Mouse (Mus musculus) heart, embryonic 10.5 days (tissue): Measurements from ENCODE around the gene Ncaph2. TPM values are rescaled to one million over a fixed set of nuclear protein-coding genes. Genes with fewer than 3 reads are reported as not detected.
A peak's percentile ranks its signal among the peaks of the same experiment; 100 is the strongest.

Experiments
- DNase-seq: peaks from one replicate; pipeline ENCODE4 v3.0.0-alpha.2; 2017; ENCODE audit warnings: low spot score
- H3K27ac ChIP-seq: fragments of 300-500 bp; sonication (generic); 2 replicates; pipeline ENCODE4 v1.5.1; 2016; ENCODE audit warnings: mild to moderate bottlenecking
- H3K27me3 ChIP-seq: fragments of 300-500 bp; sonication (generic); 2 replicates; pipeline ENCODE4 v1.6.1; 2016; ENCODE audit warnings: mild to moderate bottlenecking; ENCODE audit not compliant: poor library complexity, insufficient read depth, severe bottlenecking
- H3K36me3 ChIP-seq: fragments of 300-500 bp; sonication (generic); 2 replicates; pipeline ENCODE4 v1.6.1; 2016; ENCODE audit warnings: mild to moderate bottlenecking, moderate library complexity
- H3K4me1 ChIP-seq: fragments of 300-500 bp; sonication (generic); 2 replicates; pipeline ENCODE4 v1.6.1; 2016; ENCODE audit warnings: mild to moderate bottlenecking
- H3K4me3 ChIP-seq: fragments of 300-500 bp; sonication (generic); 2 replicates; pipeline ENCODE4 v1.5.1; 2016; ENCODE audit warnings: mild to moderate bottlenecking, moderate library complexity
- H3K9me3 ChIP-seq: fragments of 300-500 bp; sonication (generic); 2 replicates; pipeline ENCODE4 v1.6.1; 2016; ENCODE audit warnings: mild to moderate bottlenecking, moderate library complexity
- WGBS: fragments of 180-500 bp; shearing (Covaris S2); methylation state at CpG from one replicate; pipeline ENCODE4 v1.1.7; 2016; 5-methylcytosine and 5-hydroxymethylcytosine counted together
- polyA plus RNA-seq: library from polyadenylated mRNA; unstranded; fragments of >200 nt; fragmentation: Nextera tagmentation; extraction: Ambion mirVana; gene quantifications from 2 replicates; pipeline ENCODE4 v1.2.1, GENCODE M21; 2016

The Ncaph2 gene
- polyA plus RNA-seq, 1 experiment from 2014 or later, result 150 TPM

GRCm38 (mm10) chr15:89322670-89323522 lies 32.6 kb upstream of the Ncaph2 start, which contains the start of gene Adm2:
Gene Adm2, plus strand, starts transcription at chr15:89322720.
- peak within 1 kb of the TSS; percentile 70 for H3K27ac ChIP-seq
- peak within 1 kb of the TSS; percentile 57 for H3K4me3 ChIP-seq
- peaks cover 11% of the 10 kb centered on the region for H3K4me1 ChIP-seq
- no peak for DNase-seq
- peaks cover 29% of the 10 kb centered on the region; the same call in 1 of the 2 replicates for H3K27me3 ChIP-seq
- WGBS, result 5% methylated on average over 26 of the region's 26 CpGs
- H3K9me3 ChIP-seq, result no peaks in the 10 kb centered on the region
- no peaks in the 10 kb centered on the region for H3K36me3 ChIP-seq

DNA sequence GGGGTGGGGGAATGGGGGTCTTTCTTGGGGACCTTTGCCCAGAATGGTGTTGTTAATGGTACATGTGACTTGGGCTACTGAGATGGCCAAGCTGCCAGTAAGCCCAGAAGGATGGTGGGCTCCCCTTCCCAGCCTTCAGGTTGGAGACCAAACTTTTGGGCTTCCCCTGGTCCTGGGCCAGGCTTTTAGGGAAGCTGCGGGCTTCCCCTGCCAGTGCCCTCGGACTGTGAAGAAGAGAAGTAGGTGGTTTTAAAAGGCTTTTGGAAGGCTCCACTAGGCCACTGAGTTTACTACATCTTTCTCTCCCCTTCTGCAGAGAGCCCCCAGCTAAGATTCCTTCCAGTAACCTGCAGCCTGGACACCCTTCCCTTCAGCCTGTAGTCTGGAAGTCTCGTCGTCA lies 31.9 kb upstream of the Ncaph2 start:
- H3K27me3 ChIP-seq, result peaks cover 29% of the 10 kb centered on the region; the same call in 1 of the 2 replicates
- H3K4me3 ChIP-seq, result peak overlapping the region; percentile 57
- DNase-seq, result no peak
- peaks cover 11% of the 10 kb centered on the region for H3K4me1 ChIP-seq
- no peaks in the 10 kb centered on the region for H3K36me3 ChIP-seq
- H3K9me3 ChIP-seq, result no peaks in the 10 kb centered on the region
- 78% methylated on average over 4 of the region's 4 CpGs for WGBS
- no peak overlapping the region; the same call in 1 of the 2 replicates for H3K27ac ChIP-seq

DNA sequence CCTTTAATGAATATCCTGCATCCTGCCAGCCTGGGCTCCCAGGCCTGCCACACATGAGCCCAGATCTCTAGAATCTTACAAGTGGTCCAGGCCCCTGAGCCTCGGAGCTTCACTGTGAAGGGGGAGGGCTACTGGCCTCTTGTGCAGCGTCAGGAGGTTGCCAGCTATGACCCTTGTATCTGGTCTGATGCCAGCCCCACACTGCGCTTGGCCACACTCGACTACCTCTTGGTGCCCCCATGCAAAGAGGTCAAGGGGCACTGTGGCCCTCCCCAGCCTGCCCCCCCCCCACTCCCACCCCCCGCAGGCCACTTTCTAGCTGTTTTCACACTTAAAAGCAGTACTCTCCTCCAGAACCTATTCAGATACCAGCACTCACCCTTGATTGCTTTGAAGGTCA lies 29.1 kb upstream of the Ncaph2 start:
- DNase-seq, result no peak
- peaks cover 25% of the 10 kb centered on the region; the same call in 1 of the 2 replicates for H3K27me3 ChIP-seq
- WGBS, result 60% methylated on average over 5 of the region's 5 CpGs
- H3K9me3 ChIP-seq, result no peaks in the 10 kb centered on the region
- peaks cover 11% of the 10 kb centered on the region for H3K4me1 ChIP-seq
- H3K4me3 ChIP-seq, result no peak overlapping the region
- no peaks in the 10 kb centered on the region for H3K36me3 ChIP-seq
- H3K27ac ChIP-seq, result no peak overlapping the region

GRCm38 (mm10) chr15:89334271-89334670 lies 21.2 kb upstream of the Ncaph2 start, which contains the start of gene Miox:
Gene Miox, plus strand, starts transcription at chr15:89334398.
- 82% methylated on average over 7 of the region's 7 CpGs for WGBS
- Histone ChIP-seq H3K4me3 (no peak within 1 kb of the TSS), H3K9me3 (no peaks in the 10 kb centered on the region), H3K27me3 (no peaks in the 10 kb centered on the region), H3K27ac (no peak within 1 kb of the TSS), H3K4me1 (no peaks in the 10 kb centered on the region), H3K36me3 (no peaks in the 10 kb centered on the region)
- no peak for DNase-seq

GRCm38 (mm10) chr15:89334774-89335537 lies 20.6 kb upstream of the Ncaph2 start:
- 80% methylated on average over 17 of the region's 17 CpGs for WGBS

DNA sequence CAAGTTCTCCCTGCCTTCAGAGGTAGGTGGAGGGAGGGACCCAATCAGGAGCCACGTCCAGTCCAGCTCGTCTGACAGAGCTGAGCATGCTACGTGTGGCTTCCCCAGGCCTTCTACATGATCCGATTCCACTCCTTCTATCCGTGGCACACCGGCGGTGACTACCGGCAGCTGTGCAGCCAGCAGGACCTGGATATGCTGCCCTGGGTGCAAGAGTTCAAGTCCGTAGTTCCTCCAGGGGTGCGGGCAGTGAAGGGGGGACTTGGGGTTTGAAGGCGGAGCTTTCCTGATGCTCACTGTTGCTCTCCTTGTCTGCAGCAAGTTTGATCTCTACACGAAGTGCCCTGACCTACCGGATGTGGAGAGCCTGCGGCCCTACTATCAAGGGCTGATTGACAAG lies 19.1 kb upstream of the Ncaph2 start:
- no peaks in the 10 kb centered on the region for H3K9me3 ChIP-seq
- no peaks in the 10 kb centered on the region for H3K4me1 ChIP-seq
- no peaks in the 10 kb centered on the region for H3K36me3 ChIP-seq
- WGBS, result 79% methylated on average over 14 of the region's 14 CpGs
- DNase-seq, result no peak
- no peak overlapping the region for H3K4me3 ChIP-seq
- no peak overlapping the region for H3K27ac ChIP-seq
- no peaks in the 10 kb centered on the region for H3K27me3 ChIP-seq

More at GRCm38 (mm10) chr15:89334774-89335537, 20.6 kb upstream of the Ncaph2 start:
- H3K4me3 ChIP-seq, result no peak overlapping the region
- no peaks in the 10 kb centered on the region for H3K4me1 ChIP-seq
- H3K27me3 ChIP-seq, result no peaks in the 10 kb centered on the region
- DNase-seq, result no peak
- H3K36me3 ChIP-seq, result no peaks in the 10 kb centered on the region
- no peaks in the 10 kb centered on the region for H3K9me3 ChIP-seq
- H3K27ac ChIP-seq, result no peak overlapping the region

DNA sequence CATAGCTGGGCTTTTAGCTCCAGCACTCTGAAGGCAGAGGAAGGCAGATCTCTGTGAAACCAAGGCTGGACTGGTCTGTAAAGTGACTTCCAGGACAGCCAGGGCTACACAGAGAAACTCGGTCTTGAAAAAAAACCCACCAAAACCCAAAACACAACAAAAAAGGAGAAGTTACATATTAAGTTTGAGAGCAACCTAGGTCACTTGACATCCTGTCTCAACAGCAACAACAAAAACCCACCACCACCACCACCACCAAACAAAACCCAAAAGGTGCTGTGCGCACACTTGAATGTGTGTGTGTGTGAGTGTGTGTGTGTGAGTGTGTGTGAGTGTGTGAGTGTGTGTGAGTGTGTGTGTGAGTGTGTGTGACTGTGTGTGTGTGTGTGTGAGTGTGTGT lies 15.8 kb upstream of the Ncaph2 start:
- Histone ChIP-seq H3K4me3 (no peak overlapping the region), H3K9me3 (no peaks in the 10 kb centered on the region), H3K27me3 (no peaks in the 10 kb centered on the region), H3K27ac (no peak overlapping the region), H3K4me1 (no peaks in the 10 kb centered on the region), H3K36me3 (no peaks in the 10 kb centered on the region)
- WGBS, result 85% methylated on average over 2 of the region's 2 CpGs
- DNase-seq, result no peak

DNA sequence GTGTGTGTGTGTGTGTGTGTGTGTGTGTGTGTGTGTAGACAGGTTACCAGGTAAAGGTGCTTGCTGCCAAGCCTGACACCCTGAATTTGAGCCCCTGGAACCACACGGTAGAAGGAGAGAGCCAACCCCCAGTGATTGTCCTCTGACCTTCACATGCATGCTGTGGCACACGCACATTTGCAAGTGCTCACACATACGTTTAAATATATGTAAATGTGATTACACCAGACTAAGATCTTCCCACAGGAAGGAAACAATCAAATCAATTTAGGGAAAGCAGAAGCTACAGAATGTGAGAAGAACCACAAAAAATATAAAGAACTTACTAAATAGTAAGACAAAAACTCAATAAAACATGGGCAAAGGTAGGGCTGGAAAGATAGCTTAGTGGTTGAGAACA lies 15.4 kb upstream of the Ncaph2 start:
- Histone ChIP-seq H3K9me3 (no peaks in the 10 kb centered on the region), H3K27me3 (no peaks in the 10 kb centered on the region), H3K4me3 (no peak overlapping the region), H3K4me1 (no peaks in the 10 kb centered on the region), H3K36me3 (no peaks in the 10 kb centered on the region), H3K27ac (no peak overlapping the region)
- no peak for DNase-seq
- 75% methylated on average over 3 of the region's 3 CpGs for WGBS

DNA sequence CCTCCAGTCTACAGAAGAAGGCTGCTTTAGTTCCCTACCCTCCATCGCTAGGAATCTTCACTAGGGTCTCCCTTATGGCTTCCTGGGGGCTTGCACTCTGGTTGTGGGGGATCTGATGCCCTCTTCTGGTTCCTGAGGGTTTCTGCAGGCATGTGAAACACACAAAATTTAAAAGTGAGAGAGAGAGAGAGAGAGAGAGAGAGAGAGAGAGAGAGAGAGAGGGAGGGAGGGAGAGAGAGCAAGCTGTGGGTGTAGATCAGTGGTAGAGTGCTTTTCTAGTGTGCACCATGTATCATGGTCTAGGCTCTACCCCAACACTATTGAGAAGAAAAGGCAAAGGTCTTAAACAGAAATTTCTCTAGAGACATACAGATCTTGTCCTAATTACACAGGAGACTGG lies 13.8 kb upstream of the Ncaph2 start:
- H3K9me3 ChIP-seq, result no peaks in the 10 kb centered on the region
- 41% methylated on average over 1 of the region's 1 CpGs for WGBS
- H3K27ac ChIP-seq, result no peak overlapping the region
- H3K27me3 ChIP-seq, result no peaks in the 10 kb centered on the region
- no peaks in the 10 kb centered on the region for H3K36me3 ChIP-seq
- no peak for DNase-seq
- H3K4me1 ChIP-seq, result no peaks in the 10 kb centered on the region
- no peak overlapping the region for H3K4me3 ChIP-seq

DNA sequence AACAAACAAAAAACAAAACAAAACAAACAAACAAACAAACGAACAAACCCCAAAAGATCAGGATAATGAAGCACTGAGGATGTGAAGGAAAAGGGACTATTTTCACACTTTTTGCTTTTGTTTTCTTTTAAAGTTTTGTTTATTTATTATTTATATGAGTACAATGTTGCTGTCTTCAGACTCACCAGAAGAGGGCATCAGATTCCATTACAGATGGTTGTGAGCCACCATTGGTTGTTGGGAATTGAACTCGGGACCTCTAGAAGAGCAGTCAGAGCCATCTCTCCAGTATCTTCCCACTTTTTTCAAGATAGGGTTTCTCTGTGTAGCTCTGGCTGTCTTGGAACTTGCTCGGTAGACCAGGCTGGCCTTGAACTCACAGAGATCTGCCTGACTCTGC lies 12.2 kb upstream of the Ncaph2 start:
- H3K9me3 ChIP-seq, result no peaks in the 10 kb centered on the region
- H3K27me3 ChIP-seq, result no peaks in the 10 kb centered on the region
- no peak overlapping the region for H3K4me3 ChIP-seq
- no peak overlapping the region for H3K27ac ChIP-seq
- WGBS, result 83% methylated on average over 3 of the region's 3 CpGs
- 0 out of 2 replicates have a peak, but pooled peaks cover 3% of the 10 kb centered on the region for H3K36me3 ChIP-seq
- H3K4me1 ChIP-seq, result no peaks in the 10 kb centered on the region
- no peak for DNase-seq

DNA sequence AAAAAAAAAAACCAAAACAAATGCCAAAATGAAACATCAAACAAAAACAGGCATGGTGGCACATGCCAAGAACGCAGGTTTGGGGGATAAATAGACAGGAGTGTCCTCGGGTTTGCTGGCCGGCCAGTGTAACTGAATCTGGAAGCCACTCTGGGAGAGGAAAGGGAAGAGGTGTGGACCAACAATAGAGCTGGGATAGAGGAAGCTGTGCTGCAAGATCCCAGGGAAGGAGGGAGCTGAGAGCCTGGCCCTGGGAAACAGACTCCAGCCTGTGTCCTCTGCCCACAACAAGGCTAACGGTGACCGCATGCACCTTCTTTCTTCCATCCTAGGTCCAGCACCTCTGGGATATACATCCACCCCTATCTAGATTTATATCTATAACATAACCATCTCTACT lies 5.1 kb upstream of the Ncaph2 start:
- no peaks in the 10 kb centered on the region for H3K27me3 ChIP-seq
- H3K36me3 ChIP-seq, result peaks cover 46% of the 10 kb centered on the region
- 71% methylated on average over 5 of the region's 5 CpGs for WGBS
- peaks cover 20% of the 10 kb centered on the region for H3K4me1 ChIP-seq
- no peak overlapping the region for H3K4me3 ChIP-seq
- DNase-seq, result no peak
- H3K27ac ChIP-seq, result no peak overlapping the region
- H3K9me3 ChIP-seq, result no peaks in the 10 kb centered on the region

DNA sequence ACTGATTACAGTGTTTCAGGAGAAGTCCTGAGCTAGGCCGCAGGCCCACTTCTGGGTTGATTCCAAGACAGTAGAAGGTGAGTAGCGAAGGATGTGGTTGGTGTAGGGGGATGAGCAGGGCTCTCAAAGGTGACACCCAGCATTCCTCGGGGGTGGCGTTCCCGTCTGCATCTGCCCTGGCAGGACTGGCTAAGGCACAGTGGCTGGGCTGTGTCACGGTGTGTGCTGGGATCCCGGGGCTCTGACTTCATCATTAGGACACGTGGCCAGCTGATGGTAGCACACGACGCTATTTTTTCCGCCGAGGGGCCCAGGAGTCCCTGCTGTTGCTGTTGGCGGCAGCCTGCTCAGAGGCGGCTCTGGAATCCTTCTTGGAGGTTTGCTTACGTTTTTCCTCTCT lies 4.2 kb upstream of the Ncaph2 start:
- WGBS, result 81% methylated on average over 15 of the region's 15 CpGs
- H3K9me3 ChIP-seq, result no peaks in the 10 kb centered on the region
- peaks cover 20% of the 10 kb centered on the region for H3K4me1 ChIP-seq
- no peak for DNase-seq
- H3K4me3 ChIP-seq, result no peak overlapping the region
- peaks cover 46% of the 10 kb centered on the region for H3K36me3 ChIP-seq
- no peak overlapping the region for H3K27ac ChIP-seq
- no peaks in the 10 kb centered on the region for H3K27me3 ChIP-seq

DNA sequence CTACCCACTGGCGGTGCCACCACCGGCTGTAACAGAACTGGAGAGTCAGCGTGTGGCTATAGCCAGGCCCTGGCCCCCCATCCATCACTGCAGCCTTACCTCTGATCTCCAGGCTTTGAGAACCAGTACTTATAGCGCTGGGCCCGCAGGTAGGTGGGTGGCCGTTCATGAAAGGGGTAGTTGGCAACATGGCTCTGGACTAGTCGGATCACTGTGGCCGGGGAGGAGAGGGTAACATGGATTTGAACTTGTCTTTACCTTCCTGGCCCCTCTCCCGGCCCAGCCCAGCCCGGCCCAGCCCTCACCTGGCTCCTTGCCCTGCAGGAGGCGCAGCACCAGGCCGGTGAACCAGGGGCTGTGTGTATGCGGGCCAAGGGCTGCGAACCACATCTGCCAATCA lies 3.5 kb upstream of the Ncaph2 start:
- H3K9me3 ChIP-seq, result no peaks in the 10 kb centered on the region
- H3K4me3 ChIP-seq, result no peak overlapping the region
- H3K4me1 ChIP-seq, result peaks cover 20% of the 10 kb centered on the region
- no peak overlapping the region for H3K27ac ChIP-seq
- no peak for DNase-seq
- WGBS, result 93% methylated on average over 14 of the region's 14 CpGs
- H3K36me3 ChIP-seq, result peaks cover 46% of the 10 kb centered on the region
- H3K27me3 ChIP-seq, result no peaks in the 10 kb centered on the region
